Mouse (Mus musculus) activated CD4-positive, CD25-positive, alpha-beta regulatory T cell, adult 4 months (primary cell): Measurements from ENCODE around the gene Hspb1. TPM values are rescaled to one million over a fixed set of nuclear protein-coding genes. Genes with fewer than 3 reads are reported as not detected.

ENCODE experiments used
- ATAC-seq: one replicate; pipeline ENCODE4 v1.8.0; 2017
- polyA plus RNA-seq, 2 experiments: library from polyadenylated mRNA; unstranded; fragments of 100-300 nt; shearing (Covaris generic); gene quantifications; one replicate each; pipeline ENCODE4 v1.2.1; 2017

The Hspb1 gene
- polyA plus RNA-seq, 2 experiments from 2014 or later, result not detected

GRCm38 (mm10) chr5:135913201-135913600 is 25.5 kb downstream of the Hspb1 start:
- ATAC-seq, result peak; percentile 92

DNA sequence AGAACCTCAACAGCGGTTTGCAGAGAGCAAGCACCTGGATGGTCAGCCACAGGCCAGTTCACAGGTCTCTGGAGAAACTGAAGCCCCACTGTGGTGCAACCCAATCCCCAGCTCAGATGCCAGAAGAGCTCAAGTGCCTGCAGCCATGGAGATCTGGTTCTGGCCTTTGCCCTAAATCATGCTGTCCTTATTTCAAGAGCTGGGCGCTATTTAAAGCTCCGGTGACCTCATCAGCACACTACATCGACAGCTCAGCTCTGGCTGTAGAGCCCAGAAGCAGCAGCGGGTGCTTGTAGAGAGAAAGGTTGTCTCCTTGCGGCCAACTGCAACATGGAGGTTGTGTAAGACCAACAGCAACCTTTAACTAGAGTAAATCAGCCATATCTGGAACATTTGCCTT is 26.4 kb downstream of the Hspb1 start:
- no peak for ATAC-seq

- ATAC-seq, result no peak
These were observed 28.4 kb downstream of the Hspb1 start for GRCm38 (mm10) chr5:135916051-135916565.

- ATAC-seq, result no peak
These were observed 28.9 kb downstream of the Hspb1 start for GRCm38 (mm10) chr5:135916601-135917000.

DNA sequence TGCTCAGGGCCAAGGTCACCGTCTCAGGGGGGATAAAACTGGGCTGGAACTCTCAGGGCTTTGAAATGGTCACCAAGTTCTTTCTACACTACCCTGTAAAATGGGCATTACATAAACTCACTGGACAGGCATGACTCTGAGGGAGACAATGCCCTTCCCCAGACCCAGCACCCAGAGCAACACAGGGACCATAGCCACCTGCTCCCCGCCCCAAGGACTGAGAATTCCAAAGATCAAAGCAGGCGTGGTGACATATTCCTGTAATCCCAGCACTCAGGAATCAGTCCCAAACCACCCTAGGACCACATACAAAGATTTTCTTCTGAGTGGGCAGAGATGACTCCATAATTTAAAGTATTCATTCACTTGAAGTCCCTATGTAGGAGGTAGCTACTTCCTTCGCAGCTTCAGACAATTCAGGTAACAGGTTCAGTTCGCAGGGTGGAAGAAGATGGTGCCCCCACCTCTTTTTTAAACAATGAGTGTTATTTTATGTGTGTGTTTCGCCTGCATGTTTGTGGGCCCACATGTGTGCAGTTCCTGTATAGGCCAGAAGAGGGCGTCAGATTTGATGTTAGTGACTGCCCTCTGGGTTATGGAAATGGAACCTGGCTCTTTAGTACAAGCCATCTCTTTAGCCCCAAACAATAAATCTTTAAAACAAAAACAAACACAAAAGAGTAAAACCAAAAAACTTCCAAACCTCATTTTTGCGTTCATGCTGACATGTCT is 29.8 kb downstream of the Hspb1 start:
- no peak for ATAC-seq

DNA sequence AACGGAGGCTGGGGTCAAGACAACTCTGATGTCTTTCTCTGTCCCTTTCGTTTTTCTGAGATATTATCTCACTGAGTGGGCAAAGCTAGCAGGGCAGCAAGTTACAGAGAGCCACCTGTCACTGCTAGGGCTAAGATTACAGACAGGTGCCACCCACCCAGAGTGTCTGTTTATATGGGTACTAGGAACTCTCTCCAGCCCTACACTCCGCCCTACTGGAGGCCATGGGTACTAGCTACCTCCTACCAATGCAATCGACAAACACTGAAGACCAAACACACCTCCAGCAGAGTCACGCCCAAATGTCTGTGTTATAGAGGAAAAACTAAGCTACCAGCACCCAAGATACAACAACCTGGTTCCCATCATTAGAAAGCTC is 30.3 kb downstream of the Hspb1 start:
- no peak for ATAC-seq

DNA sequence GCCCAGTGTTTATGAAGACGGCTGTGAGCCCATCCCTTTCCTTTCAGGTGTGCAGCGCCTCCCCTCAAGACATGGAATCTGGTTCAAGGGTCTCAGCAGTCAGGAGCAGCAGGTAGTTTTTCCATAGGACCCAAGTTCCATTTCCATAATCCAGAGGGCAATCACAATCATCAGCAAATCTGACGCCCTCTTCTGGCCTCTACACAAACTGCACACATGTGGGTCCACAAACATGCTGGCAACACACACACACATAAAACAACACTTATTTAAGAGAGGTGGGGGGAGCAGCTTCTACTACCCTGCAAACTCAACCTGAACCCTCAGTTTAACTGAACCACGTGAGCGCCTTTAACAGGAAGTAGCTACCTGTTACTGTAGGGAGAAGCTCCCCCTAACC is 30.9 kb downstream of the Hspb1 start:
- ATAC-seq, result no peak

DNA sequence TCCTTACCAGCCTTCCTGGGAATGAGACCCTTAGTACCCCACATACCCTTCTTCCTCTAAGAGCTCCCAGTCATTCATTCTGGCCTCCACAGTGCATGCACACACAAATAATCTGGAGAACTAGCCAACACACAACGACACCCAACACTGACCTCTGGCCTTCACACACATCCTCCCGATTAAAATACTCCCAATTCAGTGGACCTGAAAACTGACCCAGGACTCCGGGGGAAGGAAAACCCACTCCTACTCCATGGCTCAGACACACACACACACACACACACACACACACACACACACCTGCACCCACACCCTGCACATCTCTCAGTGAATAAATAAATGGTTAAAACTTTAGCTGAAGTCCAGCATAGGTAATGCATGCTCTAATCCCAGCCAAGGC is 32.2 kb downstream of the Hspb1 start:
- no peak for ATAC-seq

DNA sequence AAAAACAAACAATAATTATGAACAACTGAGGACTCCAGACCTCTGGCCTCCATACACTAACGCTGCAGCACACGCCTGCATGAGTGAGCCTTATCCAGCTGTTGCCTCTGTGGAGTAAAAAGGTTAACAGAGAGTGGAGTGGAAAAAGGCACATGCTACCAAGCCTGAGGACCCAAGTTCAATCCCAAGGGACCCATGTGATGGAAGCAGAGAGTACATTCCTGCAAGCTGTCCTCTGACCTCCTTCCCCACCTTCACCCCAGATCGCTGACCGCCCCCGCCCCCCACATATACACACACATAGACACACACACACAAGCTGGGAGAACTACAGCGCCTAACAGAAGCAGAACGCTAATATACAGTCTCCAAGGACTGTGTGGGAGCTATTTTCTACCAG is 36.2 kb downstream of the Hspb1 start:
- ATAC-seq, result no peak

DNA sequence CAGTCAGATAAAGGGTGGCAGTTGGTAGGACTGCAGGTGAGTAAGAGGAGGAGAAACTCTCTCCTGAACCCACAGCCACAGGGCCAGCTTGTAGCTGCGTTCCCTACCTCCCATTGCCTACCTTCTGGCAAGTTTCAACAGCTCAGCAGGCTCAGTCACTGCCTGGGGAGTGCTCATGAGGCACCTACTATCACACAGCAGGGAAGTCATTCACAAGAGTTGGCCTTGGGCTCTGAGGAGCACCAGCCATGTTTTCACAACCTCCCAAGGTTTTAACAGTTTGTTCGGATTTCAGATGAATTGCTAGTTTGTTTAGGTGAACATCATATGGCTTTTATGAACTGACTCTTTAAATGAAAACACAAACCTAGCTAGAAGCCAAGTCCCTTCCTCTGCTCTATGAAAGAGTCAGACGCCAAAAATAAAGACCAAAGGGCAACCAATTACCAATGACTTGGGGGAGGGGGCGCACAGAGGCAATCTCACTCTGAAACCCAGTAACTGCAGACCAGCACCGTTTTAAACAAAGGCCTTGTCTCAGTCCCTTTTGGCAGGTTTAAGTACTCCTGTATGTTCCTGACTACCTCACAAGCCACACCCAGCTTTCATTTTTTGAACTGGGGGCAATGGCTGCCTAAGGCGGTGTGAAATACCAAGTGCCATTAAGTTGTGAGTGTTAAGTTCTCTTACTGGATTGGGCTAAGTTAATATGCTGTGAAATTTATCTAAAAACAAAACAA is 42.1 kb downstream of the Hspb1 start:
- ATAC-seq, result no peak

DNA sequence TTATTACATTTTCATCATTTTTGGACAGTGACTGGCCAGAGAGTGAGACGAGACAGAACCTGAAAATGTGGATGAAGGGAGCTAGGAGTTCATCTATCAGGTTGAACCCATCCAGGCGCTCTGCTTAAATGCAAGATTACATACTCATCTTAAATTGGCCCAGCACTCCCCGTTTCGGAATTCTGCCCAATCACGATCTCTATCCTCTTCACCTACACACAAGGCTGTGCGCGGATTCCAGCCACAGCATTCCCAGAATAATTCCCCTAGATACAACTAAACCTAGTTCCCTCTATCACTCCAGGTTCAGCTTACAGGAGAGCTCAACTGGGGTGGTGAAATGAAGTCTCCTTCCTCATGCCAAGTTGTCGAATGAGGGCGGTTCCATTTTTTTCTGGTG is 43.8 kb downstream of the Hspb1 start:
- ATAC-seq, result no peak

GRCm38 (mm10) chr5:135932359-135932758 is 44.6 kb downstream of the Hspb1 start:
- no peak for ATAC-seq

DNA sequence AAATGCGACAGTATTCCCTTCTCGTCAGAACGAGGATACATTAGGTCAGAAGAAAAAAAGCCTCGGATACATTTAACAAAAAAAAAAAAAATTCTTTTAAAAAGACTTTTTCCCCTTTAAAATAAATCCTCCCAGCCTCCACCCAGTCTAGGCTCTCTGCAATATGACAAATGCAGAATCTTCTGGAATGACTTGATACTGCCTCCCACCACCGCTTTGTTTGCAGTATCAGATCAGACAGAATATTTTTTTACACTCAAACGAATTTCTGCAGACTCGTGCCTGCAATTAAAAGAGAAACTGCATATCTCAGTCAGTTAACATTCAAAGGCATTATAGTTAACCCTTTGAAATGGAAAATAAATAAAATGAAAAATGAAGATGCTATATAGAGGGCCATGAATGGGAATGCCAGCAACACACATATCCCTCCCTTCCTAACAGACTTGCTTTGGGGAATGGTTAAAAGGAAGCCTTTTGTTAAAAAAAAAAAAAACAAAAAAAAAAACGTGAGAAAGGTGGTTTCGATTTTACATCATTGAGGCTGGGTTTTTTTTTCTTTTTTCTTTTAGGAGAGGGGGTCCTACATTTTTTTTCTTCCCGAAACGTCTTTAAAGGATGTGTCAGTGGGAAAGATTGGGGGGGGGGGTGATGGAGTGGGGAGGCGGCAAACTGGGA is 45.6 kb downstream of the Hspb1 start:
- ATAC-seq, result no peak

- peak; percentile 30 for ATAC-seq
These were observed 46.3 kb downstream of the Hspb1 start for GRCm38 (mm10) chr5:135933900-135934441.

GRCm38 (mm10) chr5:135934481-135935175 is 46.9 kb downstream of the Hspb1 start, which contains the start of gene Ywhag:
Gene Ywhag, minus strand, starts transcription at chr5:135934616.
- ATAC-seq, result peak; percentile 92

DNA sequence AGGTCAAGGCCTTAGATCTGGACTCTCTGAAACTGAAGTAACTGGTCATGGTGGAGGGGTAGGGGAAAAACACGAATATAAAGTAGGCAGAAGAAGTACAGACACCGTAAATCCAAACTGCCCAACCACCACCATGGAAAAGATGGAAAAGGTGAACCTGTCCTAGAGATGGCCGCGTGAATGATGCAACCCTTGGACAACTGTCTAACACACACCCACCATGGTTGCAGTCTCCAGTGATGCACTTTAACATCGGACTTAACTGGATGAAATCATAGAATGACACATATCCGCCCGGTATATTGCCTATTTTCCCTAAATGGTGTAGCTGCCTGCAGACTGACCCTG is 47.4 kb downstream of the Hspb1 start:
- no peak for ATAC-seq

GRCm38 (mm10) chr5:135935641-135936190 is 48.0 kb downstream of the Hspb1 start:
- ATAC-seq, result no peak

Other genes starting within 250 kb of the Hspb1 start
- 10 to 100 TPM; 15.7 to 21.9 TPM for gene Por, start 217.9 kb upstream of the Hspb1 start, polyA plus RNA-seq
- gene Tmem120a, start 143.5 kb upstream of the Hspb1 start, polyA plus RNA-seq, result 10 to 100 TPM; 41.4 to 47.0 TPM
- gene Styxl1, start 109.5 kb upstream of the Hspb1 start, polyA plus RNA-seq, result under 1 TPM in 1 of 2 experiments, not detected in 1; 0.95 TPM
- 100 to 1,000 TPM; 625 to 710 TPM for gene Mdh2, start 109.4 kb upstream of the Hspb1 start, polyA plus RNA-seq
- not detected for gene Srrm3, start 81.0 kb upstream of the Hspb1 start, polyA plus RNA-seq
- 10 to 100 TPM; 34.1 to 56.7 TPM for gene Ywhag, start 46.7 kb downstream of the Hspb1 start, polyA plus RNA-seq
- 1 to 10 TPM; 1.7 to 2.4 TPM for gene Ssc4d, start 86.6 kb downstream of the Hspb1 start, polyA plus RNA-seq
- not detected for gene Zp3, start 92.2 kb downstream of the Hspb1 start, polyA plus RNA-seq
- gene Dtx2, start 106.9 kb downstream of the Hspb1 start, polyA plus RNA-seq, result 10 to 100 TPM; 10.6 to 13.8 TPM
- not detected for gene Upk3b, start 150.6 kb downstream of the Hspb1 start, polyA plus RNA-seq
- not detected for gene Upk3bl, start 166.6 kb downstream of the Hspb1 start, polyA plus RNA-seq
- 1 to 10 TPM; 1.8 to 2.2 TPM for gene Rasa4, start 196.0 kb downstream of the Hspb1 start, polyA plus RNA-seq
- gene Polr2j, start 228.7 kb downstream of the Hspb1 start, polyA plus RNA-seq, result 100 to 1,000 TPM; 124 to 138 TPM
- 10 to 100 TPM; 31.7 to 35.3 TPM for gene Lrwd1, start 248.2 kb downstream of the Hspb1 start, polyA plus RNA-seq
- 10 to 100 TPM; 49.3 to 56.2 TPM for gene Alkbh4, start 248.2 kb downstream of the Hspb1 start, polyA plus RNA-seq